Mouse (Mus musculus) brown adipose tissue, adult 24 weeks (tissue): ENCODE measurements at regions not wholly inside any gene's neighbourhood (a gene's known extent, or its start where the extent isn't known, plus 50 kb on each side); places are given as distances from the start of the nearest gene placed in this dataset.

ENCODE experiments used
- H3K27ac ChIP-seq: fragments of 200-500 bp; replicated peaks from 2 replicates; pipeline ENCODE4 v1.5.1; 2012; ENCODE audit warnings: low read depth, mild to moderate bottlenecking, low read length
- H3K4me1 ChIP-seq: fragments of 200-500 bp; 2 replicates; pipeline ENCODE4 v1.6.1; 2012; ENCODE audit warnings: low read length, mixed read lengths; ENCODE audit not compliant: control insufficient read depth, insufficient read depth, insufficient read length
- H3K4me3 ChIP-seq: fragments of 200-500 bp; 2 replicates; pipeline ENCODE4 v1.5.1; 2012; ENCODE audit warnings: low read depth, mild to moderate bottlenecking, low read length, moderate library complexity; ENCODE audit not compliant: insufficient read depth

DNA sequence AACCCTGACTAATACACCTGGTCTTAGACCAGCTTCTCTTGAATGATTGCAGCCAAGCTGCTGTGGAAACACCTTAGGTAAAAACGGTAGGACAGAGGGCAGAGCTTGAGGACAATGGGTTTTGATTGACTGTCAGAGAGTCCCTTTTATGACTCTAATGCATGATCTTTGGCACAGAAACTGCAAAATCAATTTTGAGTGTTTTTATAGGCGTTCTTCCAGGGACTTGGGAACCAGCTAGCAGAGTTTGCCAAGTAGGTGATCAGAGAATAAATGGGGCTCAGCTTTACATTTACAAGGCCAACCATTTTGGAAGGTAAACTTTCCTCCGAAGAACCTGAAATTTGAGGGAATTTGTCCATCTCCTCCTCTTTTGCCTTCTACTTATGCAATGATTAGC, 213.6 kb upstream of the Far2 start:
- no peak overlapping the region for H3K4me3 ChIP-seq
- H3K4me1 ChIP-seq: no peaks in the 10 kb centered on the region
- no peak overlapping the region for H3K27ac ChIP-seq

DNA sequence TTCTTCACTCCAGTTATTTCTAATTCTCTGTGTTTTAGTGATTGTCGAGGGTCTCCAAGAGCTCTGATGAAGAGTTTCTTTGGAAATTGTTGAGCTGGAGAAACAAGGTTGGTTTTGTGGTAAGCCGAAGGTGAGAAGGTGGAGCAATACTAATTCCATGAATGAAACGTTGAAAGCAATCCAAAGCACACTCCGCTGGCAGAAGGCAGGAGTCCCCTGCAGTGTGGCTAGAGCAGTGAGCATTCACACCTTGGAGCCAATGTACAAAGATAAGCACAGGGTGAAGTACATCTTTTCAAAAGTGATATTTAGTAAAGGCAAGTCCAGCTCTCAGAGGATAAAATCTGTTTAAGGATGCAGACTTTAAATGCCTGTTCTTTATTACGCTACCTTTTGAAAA, 208.2 kb upstream of the Far2 start:
- Histone ChIP-seq H3K4me1 (no peaks in the 10 kb centered on the region), H3K4me3 (no peak overlapping the region), H3K27ac (no peak overlapping the region)

DNA sequence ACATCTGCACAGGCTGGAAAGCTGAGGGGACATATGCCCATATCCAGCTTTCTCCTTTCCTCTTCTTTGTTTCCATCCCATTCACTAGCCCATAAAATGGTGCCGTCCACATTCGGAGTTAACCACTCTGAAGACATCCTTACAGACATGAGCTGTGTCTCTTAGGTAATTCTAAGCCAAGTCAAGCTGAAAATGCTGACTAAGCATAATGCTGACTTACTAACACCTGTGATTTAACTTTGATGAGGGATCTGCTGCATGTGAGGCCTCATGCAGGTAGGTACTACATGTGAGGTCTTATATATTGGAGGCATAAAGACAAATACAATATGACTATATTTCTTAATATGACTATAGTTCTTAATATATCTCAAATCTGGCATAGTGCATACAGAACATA, 197.1 kb upstream of the Far2 start:
- Histone ChIP-seq H3K4me1 (no peaks in the 10 kb centered on the region), H3K27ac (no peak overlapping the region), H3K4me3 (no peak overlapping the region)

DNA sequence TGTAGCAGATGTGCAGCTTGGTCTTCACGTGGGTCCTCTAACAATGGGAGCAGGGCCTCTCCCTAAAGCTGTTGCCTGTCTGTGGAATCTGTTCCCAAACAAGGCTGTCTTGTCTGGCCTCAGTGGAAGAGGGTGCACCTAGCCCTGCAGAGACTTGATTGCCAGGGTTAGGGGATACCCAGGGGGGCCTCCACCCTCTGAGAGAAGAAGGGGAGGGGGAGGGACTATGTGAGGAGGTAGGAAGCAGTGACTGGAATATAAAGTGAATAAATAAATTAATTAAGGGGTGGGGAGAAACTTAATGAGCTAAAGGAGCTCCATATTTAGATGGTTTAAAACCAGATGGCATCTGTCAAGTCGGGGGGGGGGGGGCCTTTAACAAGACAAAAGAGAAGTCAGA, 185.9 kb upstream of the Far2 start:
- Histone ChIP-seq H3K4me1 (no peaks in the 10 kb centered on the region), H3K4me3 (no peak overlapping the region), H3K27ac (no peak overlapping the region)

DNA sequence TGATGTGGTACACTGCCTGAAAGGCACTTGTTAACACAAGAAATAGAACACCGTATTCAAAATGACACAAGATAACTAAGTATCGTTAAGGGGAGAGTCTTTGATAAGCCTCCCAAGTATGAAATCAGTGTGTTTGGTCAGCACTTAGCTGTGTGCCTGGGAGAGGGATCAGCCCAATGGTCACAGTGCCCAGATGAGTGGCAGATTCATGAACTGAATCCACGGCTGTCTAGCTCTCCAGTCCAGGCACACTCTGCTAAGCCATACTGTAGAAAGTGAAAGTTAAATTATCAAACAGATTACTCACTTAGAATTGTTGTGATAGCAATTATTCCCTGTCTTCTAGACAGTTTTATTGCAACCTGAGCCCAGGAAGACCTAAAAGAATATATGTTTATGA, 176.0 kb upstream of the Far2 start:
- Histone ChIP-seq H3K4me3 (no peak overlapping the region), H3K27ac (no peak overlapping the region), H3K4me1 (no peaks in the 10 kb centered on the region)

DNA sequence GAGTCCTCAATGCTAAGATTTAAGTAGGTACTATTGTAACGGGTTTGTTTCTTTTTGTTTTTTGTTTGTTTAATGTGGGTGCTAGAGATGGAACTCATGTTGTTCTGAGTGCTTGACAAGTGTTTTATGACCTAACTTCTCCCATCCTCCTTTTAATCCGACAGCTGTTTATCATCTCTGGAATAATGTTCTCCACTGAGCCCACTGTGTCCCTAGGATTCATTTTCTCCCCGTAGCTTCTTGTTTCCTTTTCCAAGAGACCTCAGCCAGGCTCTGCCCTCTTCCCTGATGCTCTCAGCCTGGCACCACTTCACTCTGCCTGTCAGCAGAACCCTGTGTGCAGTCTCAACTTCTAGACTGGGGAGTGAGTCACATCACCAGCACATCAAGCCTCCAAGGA, 173.9 kb upstream of the Far2 start:
- H3K4me1 ChIP-seq: no peaks in the 10 kb centered on the region
- no peak overlapping the region for H3K27ac ChIP-seq
- no peak overlapping the region for H3K4me3 ChIP-seq

DNA sequence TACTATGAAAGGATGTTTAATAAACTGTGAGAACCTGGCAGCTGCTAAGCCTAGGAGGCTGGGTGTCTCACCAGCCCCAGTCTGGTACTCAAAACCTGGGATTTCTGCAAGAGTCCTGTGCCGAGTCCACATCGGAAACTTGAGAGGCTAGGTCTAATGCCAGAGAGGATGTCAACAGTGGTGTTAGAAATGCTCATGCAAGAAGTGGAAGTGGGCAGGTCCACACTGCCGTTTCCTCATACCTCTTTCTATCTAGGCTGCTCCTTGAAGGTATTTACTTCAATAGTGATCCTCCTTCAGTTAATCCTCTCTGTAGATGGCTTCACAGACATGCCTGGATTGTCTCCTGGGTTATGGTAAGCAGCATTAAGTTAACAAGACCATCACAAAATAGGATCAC, 168.6 kb upstream of the Far2 start:
- Histone ChIP-seq H3K4me1 (no peaks in the 10 kb centered on the region), H3K27ac (no peak overlapping the region), H3K4me3 (no peak overlapping the region)

DNA sequence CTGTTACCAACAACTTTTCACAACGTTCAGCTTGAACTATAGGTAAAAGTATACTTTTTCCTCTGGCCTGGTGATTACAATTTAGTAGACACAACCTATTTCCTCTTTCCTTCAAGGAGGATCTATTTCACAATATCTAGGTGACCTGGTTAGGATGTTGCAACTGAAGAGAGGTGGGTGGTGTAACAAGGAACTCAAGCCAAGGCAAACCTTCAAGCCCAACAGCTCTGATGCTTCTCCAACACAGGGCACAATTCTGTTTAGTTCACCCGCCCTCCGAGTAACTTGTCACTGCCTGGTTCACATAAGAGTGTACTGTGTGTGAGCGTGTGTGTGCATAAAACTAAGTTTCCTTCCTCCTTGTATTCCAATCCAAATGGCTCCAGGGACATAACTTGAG, 161.2 kb upstream of the Far2 start:
- Histone ChIP-seq H3K4me3 (no peak overlapping the region), H3K27ac (no peak overlapping the region), H3K4me1 (no peaks in the 10 kb centered on the region; the same call in 1 of the 2 replicates)

DNA sequence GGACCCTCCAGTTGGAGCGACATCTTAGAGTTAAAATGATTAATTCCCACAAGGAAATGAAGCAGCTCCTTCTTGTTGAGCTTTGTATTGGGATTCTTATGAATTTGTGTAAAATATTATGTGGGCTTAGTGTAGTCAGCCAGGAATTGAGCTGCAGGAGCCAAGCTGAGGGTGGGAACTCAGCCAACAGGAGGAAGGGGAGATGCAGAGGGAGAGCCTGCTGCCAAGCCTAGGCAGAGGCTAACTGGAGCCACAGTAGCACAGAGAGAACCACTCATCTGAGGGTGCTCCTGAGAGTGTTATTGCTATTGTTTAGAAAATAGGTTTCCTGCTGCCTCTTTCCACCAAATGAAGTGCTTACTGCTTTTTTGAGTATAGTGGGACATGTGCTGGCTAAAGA, 127.4 kb upstream of the Far2 start:
- Histone ChIP-seq H3K4me1 (no peaks in the 10 kb centered on the region), H3K4me3 (no peak overlapping the region), H3K27ac (no peak overlapping the region)

DNA sequence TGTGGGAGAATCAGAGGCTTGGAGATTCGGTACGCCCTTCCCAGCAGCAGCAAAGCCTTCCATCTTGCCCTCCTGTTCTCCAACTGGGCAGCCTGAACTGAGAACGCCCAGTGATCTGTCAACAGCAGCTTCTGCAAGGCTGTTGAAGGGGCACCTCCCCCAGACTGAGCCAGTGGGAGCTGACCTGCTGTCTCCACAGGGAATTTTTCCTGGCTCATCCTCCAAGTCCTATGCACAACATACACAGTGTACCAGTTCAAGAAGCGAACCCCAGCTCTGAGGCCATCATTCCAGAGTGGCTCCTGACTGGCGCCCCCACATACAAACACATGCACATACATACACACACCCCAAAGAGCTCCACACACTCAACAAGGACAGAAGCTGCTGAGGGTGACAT, 126.0 kb upstream of the Far2 start:
- Histone ChIP-seq H3K4me1 (no peaks in the 10 kb centered on the region), H3K4me3 (no peak overlapping the region), H3K27ac (no peak overlapping the region)

DNA sequence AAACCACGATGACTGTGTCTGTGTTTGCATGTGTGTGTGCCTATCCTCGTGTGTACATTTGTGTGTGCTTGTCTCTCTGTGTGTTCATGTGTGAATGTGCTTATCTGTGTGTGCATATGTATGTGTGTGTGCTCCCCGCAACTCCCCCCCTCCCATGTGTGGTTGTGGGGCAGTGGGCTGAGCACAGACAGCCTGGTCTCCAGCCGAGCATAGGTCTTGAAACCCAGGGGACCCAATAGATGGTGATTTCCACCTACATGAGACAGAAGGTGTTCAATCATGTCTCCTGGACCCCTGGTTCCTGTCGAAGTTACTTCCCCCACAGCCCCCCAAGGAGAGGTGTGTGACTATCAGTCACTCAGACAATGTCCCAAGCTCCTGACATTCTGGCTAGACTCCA, 124.6 kb upstream of the Far2 start:
- no peak overlapping the region for H3K4me3 ChIP-seq
- H3K4me1 ChIP-seq: no peaks in the 10 kb centered on the region
- H3K27ac ChIP-seq: no peak overlapping the region

DNA sequence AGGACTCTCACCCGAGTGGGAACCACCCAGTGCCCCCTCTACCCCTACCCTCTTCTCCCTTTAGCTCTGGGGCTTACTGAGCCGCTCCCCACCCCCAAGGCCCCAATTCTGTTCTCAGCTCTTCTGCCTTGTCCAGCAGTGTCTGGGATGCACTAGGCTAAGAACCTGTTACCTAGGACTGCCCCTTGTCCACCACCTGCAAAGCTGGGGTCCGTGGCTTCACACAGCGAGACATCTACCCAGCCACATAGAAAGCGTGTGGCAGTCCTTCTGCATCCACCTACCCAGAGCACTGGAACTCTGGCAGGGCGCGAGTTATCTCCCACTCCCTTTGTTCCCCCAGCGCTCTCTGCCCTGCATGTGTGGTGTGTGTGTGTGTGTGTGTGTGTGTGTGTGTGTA, 123.8 kb upstream of the Far2 start:
- no peaks in the 10 kb centered on the region for H3K4me1 ChIP-seq
- H3K4me3 ChIP-seq: no peak overlapping the region
- H3K27ac ChIP-seq: no peak overlapping the region

DNA sequence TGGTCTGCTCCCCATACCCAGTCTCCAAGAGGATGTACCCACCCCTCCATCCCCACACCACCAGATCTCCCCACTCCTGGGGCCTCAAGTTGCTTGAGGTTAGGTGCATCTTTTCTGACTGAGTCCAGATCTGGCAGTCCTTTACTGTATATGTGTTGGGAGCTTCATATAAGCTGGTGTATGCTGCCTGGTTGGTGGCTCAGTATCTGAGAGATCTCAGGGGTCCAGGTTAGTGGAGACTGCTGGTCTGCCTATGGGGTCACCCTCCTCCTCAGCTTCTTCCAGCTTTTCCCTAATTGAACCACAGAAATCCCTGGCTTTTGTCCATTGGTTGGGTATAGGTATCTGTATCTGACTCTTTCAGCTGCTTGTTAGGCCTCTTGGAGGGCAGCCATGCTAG, 118.1 kb upstream of the Far2 start:
- no peak overlapping the region for H3K27ac ChIP-seq
- no peaks in the 10 kb centered on the region for H3K4me1 ChIP-seq
- H3K4me3 ChIP-seq: no peak overlapping the region

DNA sequence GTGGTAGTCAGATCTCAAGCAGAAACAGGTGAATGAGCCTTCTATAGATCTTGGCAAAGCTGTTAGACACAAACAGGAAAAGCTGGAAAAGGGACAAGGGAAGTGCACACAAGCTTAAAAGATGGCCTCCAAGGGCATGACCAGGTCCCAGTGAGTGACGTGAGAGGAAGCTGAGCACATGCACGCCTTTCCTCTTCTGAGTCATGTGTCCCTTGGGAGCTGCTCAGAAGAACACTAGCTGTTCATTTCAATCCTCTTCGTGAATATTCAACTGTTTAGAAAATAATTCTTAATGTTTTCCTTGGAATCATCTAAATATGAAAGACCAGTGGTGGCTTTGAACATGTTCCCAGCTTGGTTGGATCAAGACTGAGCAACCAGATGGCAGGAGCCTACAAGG, 103.0 kb upstream of the Far2 start:
- Histone ChIP-seq H3K27ac (peak overlapping the region; percentile 71), H3K4me1 (no peaks in the 10 kb centered on the region), H3K4me3 (no peak overlapping the region)

DNA sequence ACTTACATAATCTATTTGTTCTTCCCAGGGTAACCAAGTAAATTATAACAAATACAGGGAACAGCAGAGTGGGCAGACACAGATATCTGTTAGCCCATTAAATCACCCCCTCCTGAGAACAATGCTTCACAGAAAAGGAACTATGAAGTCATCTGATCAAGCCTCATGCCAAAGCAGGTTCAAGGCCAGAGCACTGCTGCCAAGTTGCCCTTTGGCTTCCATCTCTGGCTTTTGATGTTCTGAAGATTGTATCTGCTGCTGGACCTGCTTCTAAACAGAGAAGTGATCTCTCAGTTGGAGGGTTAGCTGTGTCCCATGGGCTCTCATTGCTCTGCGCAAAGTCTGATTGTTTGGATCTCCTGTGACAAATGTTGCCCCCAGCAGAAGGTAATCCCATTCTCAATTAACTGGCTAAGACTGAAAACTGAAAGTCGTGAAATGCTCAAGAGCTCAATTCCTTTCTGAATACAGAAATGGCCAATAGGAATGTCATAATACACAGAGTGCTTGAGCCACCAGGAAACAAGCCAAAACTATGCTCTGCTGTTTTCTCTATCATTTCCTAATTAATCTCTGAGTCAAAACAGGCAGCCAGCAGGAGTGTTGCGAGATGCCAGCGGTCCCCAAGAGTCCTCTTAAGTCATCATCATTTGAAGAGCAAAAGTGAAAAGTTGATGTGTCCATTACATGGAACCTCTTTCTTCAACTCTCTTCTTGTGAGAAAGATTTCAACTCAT, 102.0 kb upstream of the Far2 start:
- Histone ChIP-seq H3K4me1 (no peaks in the 10 kb centered on the region), H3K27ac (peak overlapping the region; percentile 75), H3K4me3 (no peak overlapping the region)

DNA sequence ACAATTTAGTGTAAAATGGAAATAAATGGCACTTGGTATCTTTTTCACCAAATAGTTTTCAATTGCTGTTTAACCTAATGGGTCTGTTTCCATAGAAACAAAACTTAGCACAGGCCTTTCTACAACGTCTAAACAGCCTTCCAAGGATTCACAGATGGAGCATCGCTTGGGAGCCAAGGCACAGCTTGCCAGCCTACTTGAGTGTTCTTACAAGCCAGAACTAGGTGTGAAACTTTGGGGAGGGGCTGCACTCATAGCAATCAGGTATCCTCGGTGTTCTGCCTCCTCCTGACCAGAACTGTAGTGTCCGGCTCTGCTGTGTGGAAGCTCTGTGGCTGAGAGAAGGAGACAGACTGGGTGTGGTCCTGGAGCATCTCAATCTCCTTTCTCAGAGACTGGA, 99.1 kb upstream of the Far2 start:
- Histone ChIP-seq H3K4me3 (no peak overlapping the region), H3K4me1 (peaks cover 2% of the 10 kb centered on the region; the same call in 1 of the 2 replicates), H3K27ac (no peak overlapping the region)
